Mouse (Mus musculus): ENCODE results near the gene Gm17689. TPM values are rescaled to one million over a fixed set of nuclear protein-coding genes. Genes with fewer than 3 reads are reported as not detected.

The Gm17689 gene
- polyA plus RNA-seq (2015; fragmentation: Nextera tagmentation; extraction: Ambion mirVana), result not detected in 2 replicates

GRCm38 (mm10) chr9:36582535-36582934 is at the start of gene Gm17689:
Gm17689 (minus strand) TSS chr9:36582635.
- H3K27ac ChIP-seq (ENCODE audit: low read depth), result no peak within 1 kb of the TSS
- H3K4me2 ChIP-seq (ENCODE audit: low read depth, low read length), result no peak within 1 kb of the TSS
- no peaks in the 10 kb centered on the region for H3K27me3 ChIP-seq (ENCODE audit: insufficient read depth, low read length)
- H3K9ac ChIP-seq (replicated peaks), result no peak within 1 kb of the TSS
- WGBS (ENCODE audit: insufficient replicate concordance), result 50% methylated on average over 1 of the region's 1 CpGs
- H3K4me3 ChIP-seq (ENCODE audit: low read depth, low read length), result no peak within 1 kb of the TSS
- H3K36me3 ChIP-seq (replicated peaks; ENCODE audit: insufficient read depth, low read length), result no peaks in the 10 kb centered on the region
- no peak for DNase-seq
- H3K4me1 ChIP-seq (ENCODE audit: insufficient read depth), result no peaks in the 10 kb centered on the region
- ATAC-seq, result no peak
- no peak for TF ChIP-seq CTCF (IDR thresholded peaks at IDR 0.05; ENCODE audit: low read depth)
- no peak for TF ChIP-seq EP300 (IDR thresholded peaks at IDR 0.05; ENCODE audit: low read depth)
- H3K9me3 ChIP-seq (ENCODE audit: low read length), result no peaks in the 10 kb centered on the region; the same call in 1 of the 2 replicates

GRCm38 (mm10) chr9:36541863-36542262 is 40.6 kb downstream of the Gm17689 start, which contains the start of gene Gm5615:
Gm5615 (minus strand) TSS chr9:36541963.
- Histone ChIP-seq H3K4me1 (ENCODE audit: insufficient read depth) (no peaks in the 10 kb centered on the region), H3K4me3 (ENCODE audit: low read depth, low read length) (no peak within 1 kb of the TSS), H3K36me3 (replicated peaks; ENCODE audit: insufficient read depth, low read length) (no peaks in the 10 kb centered on the region), H3K27me3 (ENCODE audit: insufficient read depth, low read length) (no peaks in the 10 kb centered on the region), H3K9me3 (ENCODE audit: low read length) (no peaks in the 10 kb centered on the region; the same call in 1 of the 2 replicates), H3K4me2 (ENCODE audit: low read depth, low read length) (no peak within 1 kb of the TSS), H3K9ac (replicated peaks) (no peak within 1 kb of the TSS), H3K27ac (ENCODE audit: low read depth) (no peak within 1 kb of the TSS)
- no peak for ATAC-seq
- TF ChIP-seq EP300 (IDR thresholded peaks at IDR 0.05; ENCODE audit: low read depth) (no peak), CTCF (IDR thresholded peaks at IDR 0.05; ENCODE audit: low read depth) (no peak)
- 81% methylated on average over 2 of the region's 2 CpGs for WGBS (ENCODE audit: insufficient replicate concordance)
- no peak for DNase-seq

Other genes with a start within 250 kb of the Gm17689 start
- gene Gm7257, start 150.8 kb downstream of the Gm17689 start, polyA plus RNA-seq (2015; fragmentation: Nextera tagmentation; extraction: Ambion mirVana), result not detected in 2 replicates
- not detected in 2 replicates for gene Gm9513, start 107.0 kb downstream of the Gm17689 start, polyA plus RNA-seq (2015; fragmentation: Nextera tagmentation; extraction: Ambion mirVana)
- gene Gm5615, start 40.7 kb downstream of the Gm17689 start, polyA plus RNA-seq (2015; fragmentation: Nextera tagmentation; extraction: Ambion mirVana), result not detected in 2 replicates
- not detected in 2 replicates for gene A630095E13Rik, start 60.7 kb upstream of the Gm17689 start, polyA plus RNA-seq (2015; fragmentation: Nextera tagmentation; extraction: Ambion mirVana)
- not detected in 2 replicates for gene Acrv1, start 110.6 kb upstream of the Gm17689 start, polyA plus RNA-seq (2015; fragmentation: Nextera tagmentation; extraction: Ambion mirVana)
- 6.2 and 7.8 TPM in 2 replicates for gene Chek1, start 144.4 kb upstream of the Gm17689 start, polyA plus RNA-seq (2015; fragmentation: Nextera tagmentation; extraction: Ambion mirVana)
- gene Stt3a, start 185.0 kb upstream of the Gm17689 start, polyA plus RNA-seq (2015; fragmentation: Nextera tagmentation; extraction: Ambion mirVana), result 99.9 and 113 TPM in 2 replicates
- gene Ei24, start 214.8 kb upstream of the Gm17689 start, polyA plus RNA-seq (2015; fragmentation: Nextera tagmentation; extraction: Ambion mirVana), result 61.6 and 62.5 TPM in 2 replicates
- gene Fez1, start 239.2 kb upstream of the Gm17689 start, polyA plus RNA-seq (2015; fragmentation: Nextera tagmentation; extraction: Ambion mirVana), result 0.15 and 0.50 TPM in 2 replicates

Data from liver, postnatal 0 days (tissue).